Mouse (Mus musculus) kidney, adult 2 months (tissue): ENCODE measurements around the gene Gatad2a.

Source experiments
- CTCF ChIP-seq: fragments of 200-500 bp; conservative IDR thresholded peaks from 2 replicates; pipeline ENCODE4 v1.5.1; 2011; ENCODE audit warnings: low read depth, mild to moderate bottlenecking, control low read depth, low read length, moderate library complexity, mixed read lengths; ENCODE audit not compliant: insufficient read depth, insufficient read length
- POLR2A ChIP-seq: fragments of 200-500 bp; IDR thresholded peaks from one replicate; pipeline ENCODE4 v1.6.1; 2011; ENCODE audit warnings: low read depth, low read length, control low read depth

GRCm38 (mm10) chr8:70026151-70026550 is 30.0 kb upstream of the Gatad2a start:
- TF ChIP-seq CTCF (no peak), POLR2A (no peak)
